Mouse (Mus musculus) 3T3-L1 (cell line): ENCODE data around the gene Nol8.

Experiments
- DNase-seq: peaks from one replicate; pipeline ENCODE4 v3.0.0-alpha.2; 2015; ENCODE audit warnings: low read depth, low spot score

Gene Nol8

GRCm38 (mm10) chr13:49652481-49653179, at the start of gene Nol8, which contains the start of gene Cenpp:
Nol8 (plus strand) TSS chr13:49653078.
Cenpp (minus strand) TSS chr13:49652785.
- DNase-seq: peak; percentile 98

GRCm38 (mm10) chr13:49603603-49604002, 49.3 kb upstream of the Nol8 start:
- DNase-seq: no peak

- peak; percentile 95 for DNase-seq
Observed at GRCm38 (mm10) chr13:49607714-49608113, 45.2 kb upstream of the Nol8 start, which contains the start of gene Ogn. Ogn (plus strand) TSS chr13:49608046.

GRCm38 (mm10) chr13:49608589-49609322, 44.1 kb upstream of the Nol8 start:
- DNase-seq: peak; percentile 20

- DNase-seq: no peak
Observed at GRCm38 (mm10) chr13:49617021-49617420, 35.9 kb upstream of the Nol8 start.

DNA sequence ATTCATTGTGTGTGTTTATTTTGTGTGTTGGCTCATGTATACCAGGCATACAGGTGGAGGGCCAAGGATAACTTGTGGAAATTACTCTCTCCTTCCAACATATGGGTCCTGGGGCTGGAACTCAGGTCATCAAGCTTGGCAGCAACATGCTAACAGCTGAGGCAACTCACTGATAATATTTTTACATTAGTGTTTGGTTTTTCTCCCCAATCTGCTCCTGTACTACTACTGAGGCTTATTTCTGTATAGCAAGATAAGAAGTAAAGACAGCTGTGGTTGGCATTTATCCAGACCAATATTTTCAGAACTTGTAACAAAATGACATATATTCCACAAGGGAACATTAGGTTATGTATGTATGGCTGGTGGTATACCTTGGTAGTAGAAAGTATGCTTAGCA, 34.5 kb upstream of the Nol8 start:
- no peak for DNase-seq

GRCm38 (mm10) chr13:49623216-49623615, 29.7 kb upstream of the Nol8 start:
- peak; percentile 67 for DNase-seq

- no peak for DNase-seq
Observed at GRCm38 (mm10) chr13:49628167-49628566, 24.7 kb upstream of the Nol8 start.

- DNase-seq: peak; percentile 76
Observed at GRCm38 (mm10) chr13:49629076-49629475, 23.8 kb upstream of the Nol8 start.

DNA sequence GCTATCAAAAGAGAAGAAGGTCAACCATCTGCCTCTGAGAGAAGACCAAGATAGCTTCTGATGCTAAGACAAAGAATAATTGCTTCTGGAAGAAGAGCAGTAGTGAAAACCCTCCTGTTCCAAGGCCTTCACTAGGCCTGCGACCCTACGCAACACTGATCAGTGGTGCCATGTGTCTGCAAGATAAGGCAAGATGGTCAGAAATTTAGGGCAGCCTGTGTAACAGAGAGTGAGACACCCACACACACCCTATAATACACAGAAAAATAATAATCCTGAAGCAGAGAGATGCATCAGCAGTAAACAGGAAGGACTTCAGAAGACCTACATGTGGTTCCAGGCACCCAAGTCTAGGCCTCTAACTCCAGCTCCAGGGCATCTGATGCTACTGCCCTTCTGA, 12.9 kb upstream of the Nol8 start:
- no peak for DNase-seq

DNA sequence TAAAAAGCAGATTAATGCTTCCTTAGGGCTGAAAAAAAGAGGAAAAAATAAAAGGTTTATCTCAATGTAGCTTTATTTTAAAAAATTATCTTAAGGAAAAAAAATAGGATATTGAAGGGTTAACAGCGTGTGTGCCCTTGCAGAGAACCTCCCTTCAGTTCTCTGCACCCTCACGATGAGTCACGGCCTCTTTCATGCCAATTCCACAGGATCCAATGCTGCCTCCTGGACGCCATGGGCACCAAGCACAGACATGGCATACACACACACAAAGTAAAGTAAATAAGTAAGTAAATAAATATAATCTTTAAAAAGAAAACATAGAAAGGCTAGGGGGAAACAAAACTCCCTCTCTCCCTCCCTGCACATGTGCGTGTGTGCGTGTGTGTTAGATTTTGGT, 10.2 kb upstream of the Nol8 start:
- peak; percentile 57 for DNase-seq

GRCm38 (mm10) chr13:49643669-49644362, 9.1 kb upstream of the Nol8 start:
- DNase-seq: peak; percentile 37

DNA sequence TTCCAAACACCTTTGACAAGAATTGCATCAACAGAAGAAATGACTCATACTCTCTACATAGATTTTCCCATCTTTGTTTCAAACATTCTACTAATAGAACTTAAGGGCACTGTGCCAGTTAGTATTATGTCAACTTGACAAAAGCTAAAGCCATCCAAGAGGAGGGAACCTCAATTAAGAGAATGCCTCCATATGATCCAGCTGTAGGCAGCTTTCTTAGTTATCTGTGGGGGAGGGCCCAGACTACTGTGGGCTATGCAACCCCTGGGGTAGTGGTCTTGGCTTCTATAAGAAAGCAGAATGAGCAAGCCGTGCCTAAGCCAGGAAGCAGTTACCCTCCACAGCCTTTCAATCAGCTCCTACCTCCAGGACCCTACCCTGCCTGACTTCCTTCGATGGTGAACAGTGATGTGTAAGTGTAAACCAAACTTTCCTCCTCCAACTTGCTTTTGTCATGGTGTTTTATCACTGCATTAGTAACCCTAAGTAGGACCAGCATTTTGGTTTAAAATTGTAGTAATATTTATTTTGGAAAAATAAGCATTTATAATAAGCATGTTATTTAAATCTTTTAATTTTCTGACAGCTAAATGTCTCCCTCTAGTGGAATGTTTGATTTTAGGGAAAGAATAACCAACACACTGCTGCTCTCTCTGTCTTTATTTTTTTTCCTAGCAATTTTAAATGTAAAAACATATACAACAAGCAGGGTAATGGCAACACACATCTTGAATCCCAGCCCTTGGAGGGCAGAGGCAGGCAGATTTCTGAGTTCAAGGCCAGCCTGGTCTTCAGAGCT, 7.9 kb upstream of the Nol8 start:
- peak; percentile 82 for DNase-seq

DNA sequence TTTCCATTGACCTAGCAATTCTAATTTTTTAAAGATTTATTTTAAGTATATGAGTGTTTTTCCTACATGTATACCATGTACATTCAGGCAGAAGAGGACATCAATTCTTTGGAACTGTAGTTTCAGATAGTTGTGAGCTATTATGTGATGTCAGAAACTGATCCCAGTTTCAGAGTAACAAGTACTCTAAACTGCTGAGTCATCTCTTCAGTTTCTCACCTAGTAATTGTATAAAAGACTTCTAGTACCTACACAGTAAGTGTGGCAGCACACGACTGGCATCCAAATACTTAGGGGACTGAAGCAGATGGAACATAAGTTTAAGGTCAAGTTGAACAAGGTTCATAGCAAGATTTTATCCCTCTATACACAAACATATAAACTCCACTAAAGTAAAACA, 6.9 kb upstream of the Nol8 start:
- no peak for DNase-seq

GRCm38 (mm10) chr13:49651136-49651535, 1.7 kb upstream of the Nol8 start:
- DNase-seq: peak; percentile 59

GRCm38 (mm10) chr13:49651781-49652351, 1.0 kb upstream of the Nol8 start:
- peak; percentile 26 for DNase-seq

DNA sequence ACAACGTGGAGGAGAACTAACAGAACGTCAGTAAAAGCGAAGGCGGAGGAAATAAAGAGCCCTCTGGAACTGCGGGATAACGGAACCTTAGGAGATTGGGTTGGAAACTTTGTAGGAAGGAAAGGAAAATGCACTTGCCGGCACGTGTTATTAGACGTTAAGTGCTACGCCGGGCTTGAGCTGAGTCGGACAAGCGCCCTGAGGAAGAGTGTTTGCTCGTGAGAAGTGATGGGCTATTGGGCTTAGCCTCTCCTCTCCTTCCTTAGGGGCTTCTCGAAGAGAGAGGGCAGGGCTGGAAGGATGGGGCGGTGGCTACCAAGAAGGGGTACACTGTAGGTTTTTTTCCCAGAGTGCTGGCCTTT, 283 bp downstream of the Nol8 start:
- DNase-seq: no peak

GRCm38 (mm10) chr13:49677793-49678192, 24.9 kb downstream of the Nol8 start:
- DNase-seq: no peak

GRCm38 (mm10) chr13:49681351-49682232, 28.7 kb downstream of the Nol8 start, which contains the start of gene Iars:
Iars (plus strand) TSS chr13:49682100.
- peak; percentile 98 for DNase-seq

GRCm38 (mm10) chr13:49682233-49682846, 29.5 kb downstream of the Nol8 start:
- DNase-seq: no peak
